Mouse (Mus musculus): ENCODE results near the gene Gtf2h1. TPM values are rescaled to one million over a fixed set of nuclear protein-coding genes. Genes with fewer than 3 reads are reported as not detected.

The Gtf2h1 gene
- 14.6 and 17.1 TPM in 2 replicates for polyA plus RNA-seq (2021; fragmentation: Nextera tagmentation)
- long read RNA-seq, experiment 1, transcript Gtf2h1-201 (15 exons, 2,736 nt), result major isoform, 23 of 35 reads
- long read RNA-seq, experiment 1, partial matches to known transcripts, result 9 of 35 reads
- long read RNA-seq, experiment 1, other reads (novel, unspliced or antisense), result 3 of 35 reads
- long read RNA-seq, experiment 2, transcript Gtf2h1-201 (15 exons, 2,736 nt), result major isoform, 189 of 213 reads
- long read RNA-seq, experiment 2, partial matches to known transcripts, result 7 of 213 reads
- long read RNA-seq, experiment 2, other reads (novel, unspliced or antisense), result 16 of 213 reads

DNA sequence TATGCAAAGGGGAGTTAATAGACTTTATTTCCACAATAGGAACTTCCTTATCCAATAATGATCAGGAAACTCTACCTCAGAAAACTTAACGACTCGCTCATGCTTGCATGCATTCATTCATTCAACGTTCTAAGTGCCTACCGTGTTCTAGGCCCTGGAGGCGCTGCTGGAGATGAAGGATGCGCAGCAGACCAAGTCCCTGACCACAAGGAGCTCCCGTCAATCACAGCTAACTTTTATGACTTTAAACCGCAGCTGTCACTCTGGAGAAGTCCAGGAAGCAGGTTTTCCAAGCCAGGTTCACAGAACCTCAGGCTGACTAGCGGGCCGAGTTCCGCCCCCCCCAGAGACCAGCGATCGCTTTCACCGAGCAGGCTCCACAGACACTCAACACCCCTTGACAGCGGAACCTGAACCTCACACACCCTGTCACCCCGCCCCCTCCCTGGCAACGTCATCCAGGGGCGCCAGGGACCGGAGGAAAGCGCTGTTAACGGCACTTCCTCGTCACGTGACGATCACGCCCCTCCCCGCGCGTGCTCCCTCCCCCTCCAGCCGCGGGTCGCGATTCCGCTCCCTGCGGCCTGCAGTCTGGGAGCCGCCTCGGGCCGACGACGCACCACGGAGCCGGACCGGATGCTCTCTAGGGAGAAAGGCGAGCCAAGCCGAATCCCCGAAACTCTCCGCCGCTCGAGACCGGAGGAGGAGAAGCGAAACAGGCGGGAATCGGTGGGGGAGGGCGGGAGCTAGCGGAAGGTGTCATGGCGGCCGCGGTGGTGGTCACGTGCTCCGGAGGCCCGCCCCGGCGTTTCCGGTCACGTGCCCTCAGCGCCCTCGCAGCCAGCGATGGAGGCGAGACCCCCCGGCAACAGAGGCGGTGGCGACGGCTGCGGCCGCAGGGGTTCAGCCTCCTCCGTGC lies at the start of gene Gtf2h1, which contains the start of gene Hps5:
Gene Gtf2h1 (plus strand): TSS at position 817 of the 919 bp plus-strand sequence.
Gene Hps5 (minus strand): TSS at position 778 of the 919 bp plus-strand sequence.

DNA sequence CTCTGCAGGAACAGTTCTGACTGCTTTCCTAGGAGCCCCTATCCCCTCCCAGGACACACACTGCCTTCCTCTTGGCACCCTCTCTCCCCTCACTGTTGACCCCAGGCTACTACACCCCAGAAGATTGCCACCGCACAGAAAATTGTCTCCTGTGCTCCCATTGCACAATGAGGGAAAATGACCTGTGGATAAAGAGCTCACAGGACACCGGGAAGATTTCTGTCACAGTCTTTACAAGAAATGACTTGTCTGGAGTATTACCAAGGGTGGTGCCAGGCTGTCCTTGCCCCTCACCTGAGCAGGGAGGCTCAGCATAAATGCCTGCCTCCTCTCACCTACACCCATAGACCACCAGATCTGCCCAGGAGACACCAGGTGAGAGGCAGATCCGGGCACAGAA lies 44.4 kb upstream of the Gtf2h1 start, which contains the start of gene Saa2:
Gene Saa2 (plus strand): TSS at position 301 of the 400 bp plus-strand sequence.

DNA sequence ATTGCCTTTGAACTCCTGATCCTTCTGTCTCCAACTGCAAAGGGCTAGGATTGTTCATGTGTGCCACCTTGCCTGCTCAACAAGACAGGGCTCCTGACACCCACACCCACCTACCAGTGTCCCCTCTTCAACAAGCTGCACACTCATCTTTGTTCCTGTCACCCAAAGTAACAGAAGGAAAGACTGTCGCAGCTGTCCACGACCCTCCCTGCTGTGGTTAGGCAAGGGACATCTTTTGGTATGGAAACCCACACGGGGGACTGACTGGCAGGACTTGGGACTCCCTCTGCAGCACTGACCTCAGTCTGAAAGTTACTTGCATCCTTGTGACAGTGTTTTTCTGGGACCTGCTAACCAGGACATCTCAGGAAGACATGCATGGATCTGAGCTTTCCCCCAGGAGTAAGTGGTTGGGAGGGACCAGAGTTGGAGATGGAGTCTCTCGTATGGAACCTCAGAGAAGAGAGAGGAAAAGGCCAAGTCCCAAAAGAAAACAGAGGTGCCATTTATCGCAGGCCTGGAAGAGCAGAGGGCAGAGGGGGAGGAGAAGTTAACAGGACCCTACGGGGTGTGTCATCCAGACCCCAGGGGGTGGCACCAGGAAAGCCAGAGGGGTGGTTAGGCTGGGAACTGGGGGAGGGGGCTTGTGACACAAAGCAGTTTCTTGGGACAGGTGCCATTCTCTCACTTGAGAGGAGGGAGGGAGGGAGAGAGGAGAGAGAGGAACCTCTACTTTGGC lies 45.1 kb downstream of the Gtf2h1 start, which contains the start of gene Ldha:
Gene Ldha (plus strand): TSS at position 689 of the 739 bp plus-strand sequence.

DNA sequence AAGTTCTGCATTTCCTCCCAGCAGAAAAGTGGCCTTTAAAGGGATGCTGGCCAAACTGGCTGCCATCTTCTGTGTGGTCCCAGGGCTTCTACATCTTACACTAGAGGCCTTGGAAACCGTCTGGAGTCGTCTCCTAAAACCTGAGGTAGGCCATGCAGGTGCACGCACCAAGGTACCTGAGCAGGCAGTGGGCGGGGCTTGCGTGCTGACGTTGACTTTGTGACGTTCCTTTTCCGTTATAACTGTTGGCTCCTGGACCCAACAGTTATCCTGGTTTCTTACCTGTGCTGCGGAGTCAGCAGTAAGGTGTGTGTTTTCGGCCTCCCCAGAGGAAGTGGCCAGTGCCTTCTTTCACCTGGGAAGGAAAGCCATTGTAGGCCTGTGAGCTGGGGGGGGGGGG lies 65.1 kb downstream of the Gtf2h1 start, which contains the start of gene Ldhc:
Gene Ldhc (plus strand): TSS at position 208 of the 400 bp plus-strand sequence.

Other genes with a start within 250 kb of the Gtf2h1 start
- gene Sergef, start 156.3 kb upstream of the Gtf2h1 start, polyA plus RNA-seq (2021; fragmentation: Nextera tagmentation), result 32.6 and 34.1 TPM in 2 replicates
- gene Tph1, start 123.6 kb upstream of the Gtf2h1 start, polyA plus RNA-seq (2021; fragmentation: Nextera tagmentation), result 0.34 and 0.64 TPM in 2 replicates
- 9.9 and 11.1 TPM in 2 replicates for gene Saal1, start 85.4 kb upstream of the Gtf2h1 start, polyA plus RNA-seq (2021; fragmentation: Nextera tagmentation)
- gene Saa3, start 80.4 kb upstream of the Gtf2h1 start, polyA plus RNA-seq (2021; fragmentation: Nextera tagmentation), result not detected in 2 replicates
- not detected in 2 replicates for gene Saa4, start 63.5 kb upstream of the Gtf2h1 start, polyA plus RNA-seq (2021; fragmentation: Nextera tagmentation)
- gene Saa1, start 53.1 kb upstream of the Gtf2h1 start, polyA plus RNA-seq (2021; fragmentation: Nextera tagmentation), result 0.19 and 0.28 TPM in 2 replicates
- gene Saa2, start 44.3 kb upstream of the Gtf2h1 start, polyA plus RNA-seq (2021; fragmentation: Nextera tagmentation), result 0.53 TPM in 1 of 2 replicates, not detected in the other
- gene Hps5, start within 50 bp of the Gtf2h1 start, polyA plus RNA-seq (2021; fragmentation: Nextera tagmentation), result 3.3 and 4.4 TPM in 2 replicates
- gene Ldha, start 45.4 kb downstream of the Gtf2h1 start, polyA plus RNA-seq (2021; fragmentation: Nextera tagmentation), result 957 and 989 TPM in 2 replicates
- gene Ldhc, start 65.1 kb downstream of the Gtf2h1 start, polyA plus RNA-seq (2021; fragmentation: Nextera tagmentation), result not detected in 2 replicates
- 239 and 241 TPM in 2 replicates for gene Tsg101, start 123.9 kb downstream of the Gtf2h1 start, polyA plus RNA-seq (2021; fragmentation: Nextera tagmentation)
- gene Uevld, start 162.4 kb downstream of the Gtf2h1 start, polyA plus RNA-seq (2021; fragmentation: Nextera tagmentation), result 3.5 and 3.6 TPM in 2 replicates
- not detected in 2 replicates for gene Gm9999, start 187.5 kb downstream of the Gtf2h1 start, polyA plus RNA-seq (2021; fragmentation: Nextera tagmentation)
- gene Spty2d1, start 212.3 kb downstream of the Gtf2h1 start, polyA plus RNA-seq (2021; fragmentation: Nextera tagmentation), result 3.9 and 5.5 TPM in 2 replicates